Mouse (Mus musculus) mouse embryonic stem cell (cell line): ENCODE measurements around the gene Ntrk3.

Experiments
- in situ Hi-C, 2 experiments: fragments of 300-500 bp; cut with MboI; formaldehyde crosslinking; loops; 1 replicate in 1 of 2; 3 replicates in 1 of 2; pipeline ENCODE4 v1.14.3; 2019 to 2020; ENCODE audit warnings: low sequenced_read_pairs in 2 of 2, low pct_unique_long_range_greater_than_20kb in 1 of 2, mixed read lengths in 1 of 2; ENCODE audit not compliant: unreplicated experiment in 1 of 2

The Ntrk3 gene

DNA sequence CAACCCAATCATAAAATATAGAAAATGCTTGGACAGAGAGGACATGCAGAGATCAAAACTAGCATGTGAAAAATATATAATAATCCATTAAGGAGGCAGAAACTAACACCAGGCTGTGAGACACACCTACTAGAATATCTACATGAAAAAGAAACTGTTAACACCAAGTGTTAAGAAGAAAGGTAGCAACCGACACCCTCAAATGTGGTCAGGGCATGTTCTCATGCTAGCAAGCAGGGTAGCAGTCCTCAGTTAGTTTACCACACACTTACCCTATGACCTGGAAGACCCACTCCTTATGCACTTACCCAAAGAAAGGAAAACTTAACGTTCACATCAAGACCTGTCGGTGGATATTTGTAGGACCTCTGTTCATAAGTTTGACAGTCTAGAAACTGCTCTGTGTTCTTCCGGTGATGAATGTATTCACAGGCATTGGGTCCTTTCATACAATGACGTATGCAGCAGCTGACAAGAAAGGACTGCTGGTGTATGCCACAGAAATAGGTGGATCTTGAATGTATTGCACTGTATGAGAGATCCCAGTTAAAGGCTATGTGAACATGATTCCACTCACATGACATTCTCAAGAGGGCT lies at the start of gene Ntrk3:
Gene Ntrk3, minus strand, starts transcription at position 399 of the 597 bp plus-strand sequence.
- in situ Hi-C loops, result no loop called here

- in situ Hi-C loops, result no loop called here
Measured at GRCm38 (mm10) chr7:78785906-78786305, 48.1 kb upstream of the Ntrk3 start.

GRCm38 (mm10) chr7:78782639-78783581 lies 45.1 kb upstream of the Ntrk3 start, which contains the start of the genes Mrps11 and Mrpl46:
TSS of gene Mrps11 (plus strand) at chr7:78783119.
TSS of gene Mrpl46 (minus strand) at chr7:78783531.
- in situ Hi-C loops, result no loop called here

DNA sequence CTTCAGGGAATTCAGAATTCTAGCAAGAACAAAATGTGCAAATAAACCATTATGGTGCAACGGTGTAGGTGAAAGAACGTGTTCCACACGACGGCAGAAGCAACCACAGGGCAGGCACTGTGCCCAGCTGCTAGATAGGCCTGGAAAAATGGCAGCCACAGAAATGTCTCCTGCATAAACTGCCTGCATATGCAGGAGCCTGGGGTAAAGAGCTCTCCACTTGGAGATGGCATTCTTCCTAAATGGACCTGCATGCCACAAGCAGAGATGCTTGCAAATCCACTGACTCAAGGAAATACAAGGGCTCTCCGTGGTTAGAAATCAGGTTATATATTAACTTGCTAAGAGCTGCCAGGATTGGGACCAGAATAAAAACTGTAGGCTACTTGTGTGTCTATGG lies 40.9 kb upstream of the Ntrk3 start:
- in situ Hi-C loops, result no loop called here

DNA sequence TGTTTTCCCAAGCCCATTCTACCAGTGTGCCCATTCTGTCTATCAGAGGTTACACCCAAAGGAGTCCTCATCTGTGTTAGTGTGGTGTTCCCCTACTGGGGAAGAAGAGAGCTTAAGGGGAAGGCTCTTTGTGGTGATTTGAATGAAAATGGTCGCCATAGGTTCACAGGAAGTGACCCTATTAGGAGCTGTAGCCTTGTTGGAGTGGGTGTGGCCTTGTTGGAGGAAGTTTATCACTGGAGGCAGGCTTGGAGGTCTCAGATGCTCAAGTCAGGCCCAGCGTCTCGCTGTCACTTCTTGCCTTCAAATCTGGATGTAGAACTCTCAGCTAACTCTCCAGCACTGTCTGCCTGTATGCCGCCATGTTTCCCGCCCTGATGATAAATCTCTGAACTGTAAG lies 33.1 kb upstream of the Ntrk3 start:
- in situ Hi-C loops, result no loop called here

- in situ Hi-C loops, result loop anchor here in 1 of 2 experiments (10.0 kb wide), 1 partner anchor 184 kb away; no protein-coding TSS in a partner anchor
Measured at GRCm38 (mm10) chr7:78769075-78769652, 31.4 kb upstream of the Ntrk3 start.

DNA sequence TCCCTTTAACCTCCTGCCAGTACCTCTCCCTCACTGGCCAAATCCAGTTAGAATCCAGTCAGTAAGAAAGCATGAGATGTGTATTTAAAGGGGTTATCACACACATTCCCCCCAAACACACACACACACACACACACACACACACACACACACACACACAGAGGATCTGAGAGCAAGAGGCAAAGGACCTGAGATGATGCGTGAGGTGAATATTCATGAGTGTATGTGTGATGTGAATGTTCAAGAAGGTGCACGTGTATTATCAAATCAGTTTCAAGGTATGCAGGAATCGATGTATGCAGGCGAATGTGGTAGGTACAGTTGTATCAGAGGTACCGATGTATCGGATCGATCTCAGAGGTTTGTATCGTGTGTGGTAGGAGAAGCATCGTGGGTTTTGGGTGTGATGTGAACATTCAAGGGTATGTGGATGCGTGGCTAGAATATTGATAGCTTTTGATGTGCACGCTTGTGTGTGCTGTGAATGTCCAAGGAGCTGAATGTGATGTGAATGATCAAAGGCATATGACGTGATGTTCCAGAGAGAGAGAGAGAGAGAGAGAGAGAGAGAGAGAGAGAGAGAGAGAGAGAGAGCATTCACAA lies 30.2 kb upstream of the Ntrk3 start:
- in situ Hi-C loops, result loop anchor here in 1 of 2 experiments (10.0 kb wide), 1 partner anchor 183 kb away; no protein-coding TSS in a partner anchor

DNA sequence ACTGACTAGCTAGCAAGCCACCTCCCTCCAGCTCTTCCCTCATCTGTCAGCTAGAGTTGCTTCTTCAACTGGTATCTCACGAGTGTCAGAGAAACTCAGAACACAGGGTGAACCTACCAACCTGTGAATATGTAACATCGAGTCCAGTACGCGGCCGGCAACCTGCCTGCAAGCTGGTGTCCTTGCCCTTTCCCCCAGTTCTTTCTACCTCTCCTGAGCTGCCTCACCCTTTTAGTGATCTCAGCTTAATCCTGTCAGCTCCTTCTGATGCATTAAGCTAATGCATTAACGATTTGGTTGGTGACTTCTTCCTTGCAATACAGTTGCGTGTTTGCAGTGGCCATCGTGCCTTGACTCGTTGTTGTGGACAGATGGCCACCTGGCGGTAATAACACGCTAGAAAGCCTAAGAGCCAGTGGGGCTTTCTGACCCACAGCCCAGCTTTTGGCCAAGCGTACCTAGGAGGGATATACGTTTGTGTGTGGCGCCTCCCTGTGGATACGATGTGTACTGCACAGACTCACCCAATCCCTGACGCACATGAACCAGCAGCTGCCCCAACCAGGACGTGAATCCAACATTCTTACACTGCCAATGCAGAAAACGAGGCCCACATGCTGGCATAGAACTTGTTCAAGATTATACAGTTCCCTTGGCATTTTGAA lies 28.3 kb upstream of the Ntrk3 start:
- in situ Hi-C loops, result loop anchor here in 1 of 2 experiments (10.0 kb wide), 1 partner anchor 181 kb away; no protein-coding TSS in a partner anchor

DNA sequence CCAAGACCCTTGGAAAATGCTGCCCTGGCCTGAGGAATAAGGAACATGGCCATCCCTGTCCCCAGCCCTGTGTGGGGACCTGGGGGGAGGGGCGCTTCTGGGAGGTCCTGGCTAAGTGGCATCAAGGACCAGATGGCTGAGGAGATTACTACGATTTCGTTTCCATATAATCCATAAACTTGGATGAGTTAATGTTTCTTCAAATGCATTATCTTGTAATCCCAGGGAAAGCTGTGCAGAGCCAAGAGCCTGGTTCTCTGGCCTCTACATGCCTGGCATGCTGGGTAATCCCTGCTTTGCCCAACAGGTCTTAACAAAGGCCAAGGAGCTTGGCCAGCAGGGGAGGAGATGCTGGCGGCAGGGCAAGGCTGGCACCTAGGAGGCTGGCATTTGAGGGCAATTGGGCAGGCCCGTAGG lies 27.4 kb upstream of the Ntrk3 start:
- in situ Hi-C loops, result loop anchor here in 1 of 2 experiments (10.0 kb wide), 1 partner anchor 180 kb away; no protein-coding TSS in a partner anchor

- in situ Hi-C loops, result loop anchor here in 1 of 2 experiments (10.0 kb wide), 1 partner anchor 179 kb away; no protein-coding TSS in a partner anchor
Measured at GRCm38 (mm10) chr7:78763801-78764200, 26.0 kb upstream of the Ntrk3 start.

- in situ Hi-C loops, result no loop called here
Measured at GRCm38 (mm10) chr7:78754458-78755000, 16.7 kb upstream of the Ntrk3 start.

- in situ Hi-C loops, result no loop called here
Measured at GRCm38 (mm10) chr7:78753752-78754457, 16.1 kb upstream of the Ntrk3 start.

DNA sequence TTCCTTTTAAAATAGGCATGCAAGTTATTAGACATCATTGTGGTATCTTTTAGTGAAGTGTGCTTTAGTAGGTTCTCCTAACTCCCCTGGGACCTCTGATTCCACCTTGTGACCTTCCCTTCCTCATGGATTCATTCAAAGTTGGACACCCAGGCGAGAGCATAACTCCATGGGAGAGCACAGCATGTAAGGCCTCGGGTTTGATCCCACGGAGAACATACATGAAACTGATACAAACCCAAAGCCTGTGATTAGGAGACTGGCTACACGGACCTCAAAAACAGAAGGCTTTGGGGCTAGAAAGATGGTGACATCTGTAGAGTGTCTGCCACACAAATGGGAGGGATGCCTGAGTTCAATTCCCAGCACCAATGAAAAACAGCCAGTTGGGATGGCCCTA lies 15.1 kb upstream of the Ntrk3 start:
- in situ Hi-C loops, result no loop called here

GRCm38 (mm10) chr7:78743731-78744385 lies 6.0 kb upstream of the Ntrk3 start:
- in situ Hi-C loops, result no loop called here

DNA sequence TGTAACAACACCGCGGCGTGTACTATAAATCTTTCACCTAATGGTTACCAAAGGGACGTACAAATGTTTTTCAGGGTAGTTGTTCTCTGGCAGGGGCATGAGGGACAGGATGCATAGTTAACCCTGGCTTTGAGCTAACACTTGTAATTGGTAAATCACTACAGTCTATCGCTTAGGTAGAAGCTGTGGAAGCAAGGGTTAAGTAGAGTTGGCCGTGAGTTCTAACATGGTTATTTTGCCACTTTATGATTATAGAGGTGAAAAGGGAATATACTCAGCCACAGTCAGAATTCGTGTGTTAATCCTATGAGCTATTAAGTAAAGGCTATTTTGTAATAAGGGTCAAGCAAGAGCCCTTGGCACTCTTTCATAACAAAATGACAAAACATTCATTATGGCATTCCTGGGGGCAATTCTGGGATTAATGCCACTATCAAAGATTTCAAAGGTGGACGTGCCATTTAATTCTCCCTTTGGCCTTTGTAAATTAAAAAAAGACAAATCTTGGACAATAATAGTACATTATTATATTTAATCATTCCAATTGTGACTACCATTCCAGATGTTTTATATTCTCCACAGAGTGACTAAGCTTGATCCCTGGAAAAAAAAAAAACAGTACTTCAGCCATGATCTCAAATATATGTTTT lies 1.7 kb upstream of the Ntrk3 start:
- in situ Hi-C loops, result no loop called here

DNA sequence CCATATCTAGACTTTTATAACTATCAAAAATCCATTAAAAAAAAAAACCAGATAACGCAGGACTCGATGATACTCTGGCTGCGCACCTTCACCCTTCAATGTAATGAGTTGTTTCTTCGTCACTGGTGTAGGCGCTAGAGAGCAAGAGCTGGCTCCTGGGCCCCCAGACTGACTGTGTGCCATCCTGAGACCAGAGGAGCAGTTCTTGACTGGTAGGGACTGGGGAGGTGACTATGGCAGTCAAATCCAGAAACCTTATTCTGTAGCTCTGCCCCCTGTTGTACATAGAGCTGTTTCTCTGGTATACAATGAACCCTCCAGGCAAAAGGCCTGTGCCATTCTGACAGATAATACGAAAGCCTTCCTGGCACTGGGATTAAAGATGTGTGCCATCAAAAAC lies 616 bp downstream of the Ntrk3 start:
- in situ Hi-C loops, result no loop called here
